Mouse (Mus musculus) midbrain, embryonic 12.5 days (tissue): ENCODE results near the gene 6430550D23Rik. TPM values are rescaled to one million over a fixed set of nuclear protein-coding genes. Genes with fewer than 3 reads are reported as not detected.

ENCODE experiments used
- ATAC-seq: fragments of 200-750 bp; cut with Nextera tagmentation; 2 replicates; pipeline ENCODE4 v1.8.0; 2017; ENCODE audit warnings: low read depth, moderate TSS enrichment, moderate library complexity; ENCODE audit not compliant: low FRiP score
- H3K27ac ChIP-seq: fragments of 300-500 bp; sonication (generic); replicated peaks from 2 replicates; pipeline ENCODE4 v1.5.1; 2016; ENCODE audit warnings: mild to moderate bottlenecking
- H3K27me3 ChIP-seq: fragments of 300-500 bp; sonication (generic); 2 replicates; pipeline ENCODE4 v1.6.1; 2016; ENCODE audit warnings: mild to moderate bottlenecking
- H3K36me3 ChIP-seq: fragments of 300-500 bp; sonication (generic); 2 replicates; pipeline ENCODE4 v1.6.1; 2016
- H3K4me1 ChIP-seq: fragments of 300-500 bp; sonication (generic); 2 replicates; pipeline ENCODE4 v1.6.1; 2016
- H3K4me2 ChIP-seq: fragments of 300-500 bp; sonication (generic); replicated peaks from 2 replicates; pipeline ENCODE4 v1.6.1; 2016; ENCODE audit warnings: mild to moderate bottlenecking, moderate library complexity
- H3K4me3 ChIP-seq: fragments of 300-500 bp; sonication (generic); 2 replicates; pipeline ENCODE4 v1.5.1; 2016; ENCODE audit warnings: mild to moderate bottlenecking
- H3K9ac ChIP-seq: fragments of 300-500 bp; sonication (generic); replicated peaks from 2 replicates; pipeline ENCODE4 v1.6.1; 2016; ENCODE audit warnings: mild to moderate bottlenecking, moderate library complexity
- H3K9me3 ChIP-seq: fragments of 300-500 bp; sonication (generic); 2 replicates; pipeline ENCODE4 v1.6.1; 2016; ENCODE audit warnings: mild to moderate bottlenecking
- WGBS: fragments of 180-500 bp; shearing (Covaris S2); methylation state at CpG from one replicate; pipeline ENCODE4 v1.1.7; 2016; 5-methylcytosine and 5-hydroxymethylcytosine counted together
- polyA plus RNA-seq: library from polyadenylated mRNA; unstranded; fragments of >200 nt; fragmentation: Nextera tagmentation; extraction: Ambion mirVana; gene quantifications from 2 replicates; pipeline ENCODE4 v1.2.1, GENCODE M21; 2016

The 6430550D23Rik gene
- 1.2 and 1.9 TPM in 2 replicates for polyA plus RNA-seq

DNA sequence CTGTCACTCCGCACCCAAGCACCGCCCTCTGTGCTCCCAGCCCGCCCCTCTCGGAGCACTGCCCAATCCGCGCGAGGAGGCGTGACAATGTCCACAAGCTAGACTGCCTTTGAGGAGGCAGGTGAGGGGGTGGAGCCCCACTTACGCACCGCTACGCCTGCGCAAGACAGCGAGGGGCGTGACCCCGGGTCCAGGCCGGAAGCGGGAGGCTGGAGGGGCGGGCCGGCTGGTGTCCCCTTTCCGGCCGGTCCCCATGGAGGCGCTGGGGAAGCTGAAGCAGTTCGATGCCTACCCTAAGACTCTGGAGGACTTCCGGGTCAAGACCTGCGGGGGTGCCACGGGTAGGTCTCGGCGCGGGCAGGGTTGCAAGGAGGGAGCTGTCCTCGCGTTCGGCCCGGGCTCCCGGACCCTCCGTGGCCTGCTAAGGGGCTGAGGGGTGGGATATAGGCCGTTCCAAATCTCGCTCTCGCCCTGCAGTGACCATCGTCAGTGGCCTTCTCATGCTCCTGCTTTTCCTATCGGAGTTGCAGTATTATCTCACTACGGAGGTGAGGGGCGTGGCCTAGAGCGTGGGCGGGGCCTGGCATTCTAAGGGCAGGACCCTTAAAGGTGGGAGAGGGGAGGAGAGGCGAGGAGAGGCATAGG is at the start of gene 6430550D23Rik, which contains the start of gene Ergic3:
6430550D23Rik (minus strand) TSS at position 90 of the 645 bp plus-strand sequence.
Ergic3 (plus strand) TSS at position 158 of the 645 bp plus-strand sequence.
- H3K27me3 ChIP-seq = no peaks in the 10 kb centered on the region
- ATAC-seq = peak; percentile 99
- H3K4me3 ChIP-seq = peak within 1 kb of the TSS; percentile 87
- H3K4me1 ChIP-seq = peaks cover 9% of the 10 kb centered on the region
- under 1% methylated on average over 45 of the region's 45 CpGs for WGBS
- no peaks in the 10 kb centered on the region for H3K9me3 ChIP-seq
- peak within 1 kb of the TSS; percentile 86 for H3K9ac ChIP-seq
- H3K36me3 ChIP-seq = peaks cover 32% of the 10 kb centered on the region
- peak within 1 kb of the TSS; percentile 81 for H3K27ac ChIP-seq
- peak within 1 kb of the TSS; percentile 84 for H3K4me2 ChIP-seq

DNA sequence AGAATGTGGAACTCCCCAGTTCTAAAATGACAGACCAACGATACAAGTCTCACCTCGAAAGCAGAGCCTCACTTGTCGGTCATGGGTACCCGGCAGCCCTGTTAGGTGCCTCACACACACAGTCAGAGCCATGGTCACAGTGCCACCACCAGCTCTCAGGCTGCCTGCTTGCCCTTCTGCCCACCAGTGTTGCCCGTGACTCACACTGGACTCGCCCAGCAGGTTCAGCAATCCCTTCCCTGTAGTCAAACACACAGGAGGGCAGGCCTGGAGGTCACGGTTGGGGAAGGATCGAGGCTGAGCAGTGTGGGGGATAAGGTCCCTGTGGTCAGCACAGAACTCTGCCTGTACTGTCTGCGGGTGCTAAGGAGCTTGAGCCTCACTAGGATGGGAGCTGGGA is 45.0 kb upstream of the 6430550D23Rik start, which contains the start of gene Fer1l4:
Fer1l4 (minus strand) TSS at position 132 of the 400 bp plus-strand sequence.
- Histone ChIP-seq H3K27ac (no peak within 1 kb of the TSS), H3K4me1 (no peaks in the 10 kb centered on the region), H3K36me3 (no peaks in the 10 kb centered on the region), H3K4me2 (no peak within 1 kb of the TSS), H3K4me3 (no peak within 1 kb of the TSS), H3K9me3 (no peaks in the 10 kb centered on the region), H3K27me3 (peaks cover 11% of the 10 kb centered on the region; the same call in 1 of the 2 replicates), H3K9ac (no peak within 1 kb of the TSS)
- 92% methylated on average over 9 of the region's 9 CpGs for WGBS
- no peak for ATAC-seq

DNA sequence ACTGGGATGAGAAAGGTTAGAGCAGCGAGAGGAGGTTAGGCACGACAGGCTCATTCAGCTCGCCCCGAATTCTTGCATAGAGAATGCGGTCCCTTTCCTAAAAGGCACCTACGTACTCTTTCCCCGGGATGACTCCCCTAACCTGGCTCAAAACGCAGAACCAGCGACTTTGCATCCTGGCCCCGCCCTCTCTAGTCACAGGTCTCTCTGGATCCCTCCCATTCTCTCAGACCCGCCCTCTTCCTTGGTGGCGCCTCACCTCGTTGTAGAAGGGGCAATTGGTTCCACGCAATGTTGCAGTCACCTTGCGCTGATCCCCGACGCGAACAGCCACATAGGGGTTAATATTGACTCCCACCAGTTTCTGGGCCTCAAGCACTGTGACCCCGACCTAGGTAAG is 40.2 kb upstream of the 6430550D23Rik start:
- Histone ChIP-seq H3K9me3 (no peaks in the 10 kb centered on the region), H3K36me3 (no peaks in the 10 kb centered on the region), H3K4me3 (no peak overlapping the region), H3K27ac (no peak overlapping the region), H3K4me1 (no peaks in the 10 kb centered on the region), H3K4me2 (peak overlapping the region; percentile 13), H3K27me3 (peaks cover 21% of the 10 kb centered on the region; the same call in 1 of the 2 replicates), H3K9ac (no peak overlapping the region; the same call in 1 of the 2 replicates)
- no peak for ATAC-seq
- WGBS = 7% methylated on average over 19 of the region's 19 CpGs

DNA sequence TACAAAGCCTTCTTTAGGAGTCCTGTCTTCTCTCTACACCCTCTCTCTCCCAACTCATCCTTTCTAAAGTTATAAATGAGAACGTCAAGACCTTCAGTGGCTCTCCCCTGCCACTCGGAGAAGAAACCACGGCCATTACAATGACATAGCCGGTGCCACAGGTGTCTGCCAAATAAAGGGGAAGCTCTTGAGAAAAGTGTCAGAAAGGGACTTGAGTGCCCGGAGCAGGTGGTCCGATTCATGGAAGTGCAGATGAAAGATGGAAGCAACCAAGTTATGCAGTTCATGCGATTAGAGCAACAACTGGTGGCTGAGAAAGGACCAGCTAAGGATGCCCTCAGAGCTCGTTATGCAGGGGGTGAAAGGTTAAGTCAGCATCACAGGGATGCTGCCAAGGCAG is 35.1 kb upstream of the 6430550D23Rik start:
- H3K9me3 ChIP-seq = no peaks in the 10 kb centered on the region
- H3K4me2 ChIP-seq = no peak overlapping the region
- H3K9ac ChIP-seq = no peak overlapping the region
- ATAC-seq = no peak
- no peaks in the 10 kb centered on the region for H3K36me3 ChIP-seq
- 87% methylated on average over 8 of the region's 8 CpGs for WGBS
- H3K27me3 ChIP-seq = peaks cover 11% of the 10 kb centered on the region; the same call in 1 of the 2 replicates
- no peak overlapping the region for H3K27ac ChIP-seq
- H3K4me3 ChIP-seq = no peak overlapping the region
- H3K4me1 ChIP-seq = no peaks in the 10 kb centered on the region

DNA sequence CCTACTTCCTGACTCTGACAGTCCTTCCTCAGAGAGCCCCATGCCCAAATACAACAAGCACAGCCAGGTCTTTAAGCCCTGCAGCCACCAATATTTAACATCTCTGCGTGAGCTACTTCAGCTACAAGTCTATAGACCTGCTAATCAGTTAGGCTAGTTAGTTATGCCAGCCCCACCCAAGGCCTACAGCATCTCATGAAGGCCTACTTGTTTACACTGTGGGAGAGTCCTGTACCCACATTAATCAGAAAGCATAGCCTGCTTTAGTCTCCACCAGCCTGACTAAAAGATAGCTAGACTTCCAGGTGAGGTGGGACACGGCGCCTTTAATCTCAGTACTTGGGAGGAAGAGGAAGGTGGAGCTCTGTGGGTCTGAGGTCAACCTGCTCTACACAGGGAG is 31.6 kb upstream of the 6430550D23Rik start:
- H3K4me2 ChIP-seq = no peak overlapping the region
- no peak for ATAC-seq
- H3K27me3 ChIP-seq = no peaks in the 10 kb centered on the region
- no peak overlapping the region for H3K9ac ChIP-seq
- H3K27ac ChIP-seq = no peak overlapping the region
- no peaks in the 10 kb centered on the region for H3K4me1 ChIP-seq
- H3K9me3 ChIP-seq = no peaks in the 10 kb centered on the region
- 94% methylated on average over 3 of the region's 3 CpGs for WGBS
- no peak overlapping the region for H3K4me3 ChIP-seq
- no peaks in the 10 kb centered on the region for H3K36me3 ChIP-seq

DNA sequence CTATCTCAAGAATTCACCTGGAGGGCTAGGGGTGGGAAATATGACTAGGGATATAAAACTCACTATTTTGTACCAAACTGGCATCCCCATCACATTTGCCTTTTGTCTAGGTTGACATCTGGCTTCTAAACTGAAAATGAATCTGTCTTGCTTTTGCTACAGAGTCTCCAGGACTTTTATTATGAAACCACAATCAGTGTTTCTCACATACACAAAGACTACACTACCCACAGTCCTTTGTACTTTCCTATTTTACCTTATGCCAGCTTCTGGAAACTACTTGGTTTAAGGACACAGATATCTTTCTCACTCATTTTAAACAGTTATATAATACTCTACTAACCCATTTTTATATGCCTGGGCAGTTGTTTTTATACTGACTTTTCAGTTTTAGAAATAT is 17.7 kb upstream of the 6430550D23Rik start:
- H3K4me1 ChIP-seq = no peaks in the 10 kb centered on the region
- H3K27ac ChIP-seq = no peak overlapping the region
- H3K9me3 ChIP-seq = no peaks in the 10 kb centered on the region
- no peaks in the 10 kb centered on the region for H3K27me3 ChIP-seq
- ATAC-seq = no peak
- H3K36me3 ChIP-seq = no peaks in the 10 kb centered on the region
- H3K4me2 ChIP-seq = no peak overlapping the region
- H3K9ac ChIP-seq = no peak overlapping the region
- H3K4me3 ChIP-seq = no peak overlapping the region

DNA sequence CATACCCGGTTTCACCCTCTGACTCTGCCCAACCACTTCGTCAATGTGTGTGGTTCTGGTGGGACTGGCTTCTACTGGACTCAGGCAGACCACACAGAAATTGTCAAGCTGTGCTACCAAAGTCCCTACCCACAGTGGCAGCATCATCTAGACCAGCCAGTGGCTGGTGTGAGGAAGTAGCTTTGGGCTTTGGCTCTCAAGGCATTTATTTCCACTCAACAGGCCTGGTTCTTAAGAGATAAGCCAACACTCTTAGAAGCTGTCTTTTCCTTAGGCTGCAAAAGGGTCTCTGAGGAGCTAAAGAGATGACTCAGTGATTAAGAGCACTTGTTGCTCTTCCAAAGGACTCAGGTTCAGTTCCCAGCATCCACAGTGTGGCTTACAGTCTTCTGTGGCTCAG is 14.0 kb upstream of the 6430550D23Rik start:
- H3K27ac ChIP-seq = no peak overlapping the region
- no peaks in the 10 kb centered on the region for H3K9me3 ChIP-seq
- H3K4me3 ChIP-seq = no peak overlapping the region
- peaks cover 31% of the 10 kb centered on the region for H3K36me3 ChIP-seq
- H3K4me1 ChIP-seq = no peaks in the 10 kb centered on the region
- H3K9ac ChIP-seq = no peak overlapping the region
- ATAC-seq = no peak
- 88% methylated on average over 2 of the region's 2 CpGs for WGBS
- no peak overlapping the region for H3K4me2 ChIP-seq
- H3K27me3 ChIP-seq = no peaks in the 10 kb centered on the region

DNA sequence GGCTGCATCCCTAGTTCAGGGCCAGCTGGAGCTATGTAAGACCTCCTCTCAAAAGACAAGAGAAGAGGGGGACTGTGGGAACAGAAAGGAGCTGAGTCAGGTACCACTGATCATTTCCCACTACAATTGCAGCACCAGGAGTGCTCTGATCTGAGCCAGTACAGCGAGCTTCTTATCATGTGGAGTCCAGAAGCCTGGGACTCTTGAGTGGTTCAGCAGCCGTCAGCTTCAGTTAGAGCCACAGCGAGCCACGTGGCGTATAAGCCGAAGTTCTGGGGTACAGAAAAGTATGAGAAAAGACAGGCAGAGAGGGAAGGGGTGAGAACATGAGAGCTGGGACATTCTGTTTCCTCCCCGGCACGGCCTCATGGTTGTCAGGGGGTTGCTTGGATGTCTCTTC is 13.4 kb upstream of the 6430550D23Rik start:
- no peak overlapping the region for H3K9ac ChIP-seq
- H3K27ac ChIP-seq = no peak overlapping the region
- WGBS = 92% methylated on average over 8 of the region's 8 CpGs
- H3K4me1 ChIP-seq = no peaks in the 10 kb centered on the region
- no peak for ATAC-seq
- no peak overlapping the region for H3K4me3 ChIP-seq
- H3K9me3 ChIP-seq = no peaks in the 10 kb centered on the region
- H3K36me3 ChIP-seq = peaks cover 36% of the 10 kb centered on the region
- H3K27me3 ChIP-seq = no peaks in the 10 kb centered on the region
- no peak overlapping the region for H3K4me2 ChIP-seq

DNA sequence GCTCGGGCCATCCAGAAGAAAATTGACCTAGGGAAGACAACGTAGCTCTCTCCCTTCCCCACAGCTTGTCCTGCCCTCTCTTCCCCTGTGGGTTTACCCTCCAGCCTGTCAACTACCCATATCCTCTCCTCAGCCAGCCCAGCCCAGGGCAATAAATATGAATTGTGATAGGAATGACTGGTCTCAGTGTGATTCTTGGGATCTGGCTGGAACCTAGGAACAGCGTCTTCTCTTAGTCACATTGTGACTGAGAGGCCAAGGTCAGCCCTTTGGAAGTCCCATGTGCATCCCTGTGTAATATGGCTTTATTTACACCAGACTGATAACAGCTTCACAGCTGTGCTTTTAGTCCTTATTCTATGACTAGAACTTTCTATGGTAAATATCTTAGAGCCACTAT is 10.3 kb upstream of the 6430550D23Rik start:
- Histone ChIP-seq H3K9me3 (no peaks in the 10 kb centered on the region), H3K27ac (no peak overlapping the region), H3K27me3 (no peaks in the 10 kb centered on the region), H3K4me2 (no peak overlapping the region), H3K4me3 (no peak overlapping the region), H3K4me1 (no peaks in the 10 kb centered on the region), H3K9ac (no peak overlapping the region), H3K36me3 (peaks cover 68% of the 10 kb centered on the region)
- 92% methylated on average over 3 of the region's 3 CpGs for WGBS
- ATAC-seq = no peak

DNA sequence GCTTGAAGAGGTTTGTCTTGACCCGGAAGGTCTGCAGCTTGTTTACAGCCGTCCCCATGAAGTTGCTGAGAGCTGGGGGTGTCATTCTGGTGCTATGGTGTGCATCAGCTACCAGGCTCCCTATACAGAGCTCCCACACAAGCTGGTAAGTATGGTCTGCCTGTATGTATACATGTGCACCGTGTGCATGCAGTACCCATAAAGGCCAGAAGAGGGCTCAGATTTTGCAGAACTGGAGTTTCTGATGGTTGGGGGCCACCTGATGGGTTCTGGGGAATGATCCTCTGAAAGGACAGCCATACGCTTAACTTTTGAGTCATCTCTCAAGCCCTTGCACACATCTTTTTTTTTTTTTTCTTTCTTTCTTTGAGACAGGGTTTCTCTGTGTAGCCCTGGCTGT is 2.4 kb downstream of the 6430550D23Rik start:
- Histone ChIP-seq H3K36me3 (peaks cover 8% of the 10 kb centered on the region), H3K27me3 (no peaks in the 10 kb centered on the region), H3K4me2 (no peak overlapping the region), H3K9me3 (no peaks in the 10 kb centered on the region), H3K4me1 (peaks cover 9% of the 10 kb centered on the region), H3K27ac (no peak overlapping the region), H3K4me3 (no peak overlapping the region), H3K9ac (no peak overlapping the region)
- 90% methylated on average over 4 of the region's 4 CpGs for WGBS
- ATAC-seq = no peak

DNA sequence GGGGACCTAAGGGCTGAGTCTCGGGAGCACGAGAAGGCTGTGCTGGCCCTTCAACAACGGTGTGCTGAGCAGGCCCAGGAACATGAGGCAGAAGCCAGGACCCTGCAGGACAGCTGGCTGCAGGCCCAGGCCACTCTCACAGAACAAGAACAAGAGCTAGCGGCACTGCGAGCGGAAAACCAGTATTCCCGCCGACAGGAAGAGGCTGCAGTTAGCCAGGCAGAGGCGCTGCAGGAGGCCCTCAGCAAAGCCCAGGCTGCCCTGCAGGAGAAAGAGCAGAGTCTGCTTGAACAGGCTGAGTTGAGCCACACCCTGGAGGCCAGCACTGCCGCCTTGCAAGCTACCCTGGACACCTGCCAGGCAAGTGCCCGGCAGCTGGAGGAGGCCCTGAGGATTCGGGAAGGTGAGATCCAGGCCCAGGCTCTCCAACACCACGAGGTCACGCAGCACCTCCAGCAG is 15.9 kb downstream of the 6430550D23Rik start:
- Histone ChIP-seq H3K9me3 (no peaks in the 10 kb centered on the region), H3K9ac (no peak overlapping the region), H3K4me3 (no peak overlapping the region), H3K36me3 (peaks cover 100% of the 10 kb centered on the region), H3K27me3 (no peaks in the 10 kb centered on the region), H3K27ac (no peak overlapping the region), H3K4me1 (no peaks in the 10 kb centered on the region), H3K4me2 (no peak overlapping the region)
- 87% methylated on average over 14 of the region's 14 CpGs for WGBS
- no peak for ATAC-seq

DNA sequence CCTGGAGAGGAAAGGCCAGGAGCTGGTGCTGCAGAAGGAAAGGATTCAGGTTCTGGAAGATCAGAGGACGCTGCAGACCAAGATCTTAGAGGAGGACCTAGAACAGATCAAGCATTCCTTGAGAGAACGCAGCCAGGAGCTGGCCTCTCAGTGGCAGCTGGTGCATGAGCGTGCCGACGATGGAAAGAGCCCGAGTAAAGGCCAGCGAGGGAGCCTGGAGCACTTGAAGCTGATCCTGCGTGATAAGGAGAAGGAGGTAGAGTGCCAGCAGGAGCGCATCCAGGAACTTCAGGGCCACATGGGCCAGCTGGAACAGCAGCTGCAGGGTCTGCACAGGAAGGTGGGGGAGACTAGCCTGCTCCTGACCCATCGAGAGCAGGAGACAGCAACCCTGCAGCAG is 16.6 kb downstream of the 6430550D23Rik start:
- peaks cover 100% of the 10 kb centered on the region for H3K36me3 ChIP-seq
- H3K9me3 ChIP-seq = no peaks in the 10 kb centered on the region
- no peak overlapping the region for H3K4me2 ChIP-seq
- H3K27ac ChIP-seq = no peak overlapping the region
- H3K27me3 ChIP-seq = no peaks in the 10 kb centered on the region
- H3K4me1 ChIP-seq = no peaks in the 10 kb centered on the region
- no peak for ATAC-seq
- H3K9ac ChIP-seq = no peak overlapping the region
- no peak overlapping the region for H3K4me3 ChIP-seq
- 97% methylated on average over 10 of the region's 10 CpGs for WGBS
